Mouse (Mus musculus) erythroblast, embryonic 14.5 days (primary cell): Measurements from ENCODE around the gene Olfr339.

Experiments used
- GATA1 ChIP-seq: IDR thresholded peaks from 2 replicates; pipeline ENCODE4 v1.6.1; 2012; ENCODE audit warnings: low read length, inconsistent platforms, mixed read lengths
- TAL1 ChIP-seq: IDR thresholded peaks from 3 replicates; pipeline ENCODE4 v1.6.1; 2012; ENCODE audit warnings: low read length, inconsistent platforms, mixed read lengths

DNA sequence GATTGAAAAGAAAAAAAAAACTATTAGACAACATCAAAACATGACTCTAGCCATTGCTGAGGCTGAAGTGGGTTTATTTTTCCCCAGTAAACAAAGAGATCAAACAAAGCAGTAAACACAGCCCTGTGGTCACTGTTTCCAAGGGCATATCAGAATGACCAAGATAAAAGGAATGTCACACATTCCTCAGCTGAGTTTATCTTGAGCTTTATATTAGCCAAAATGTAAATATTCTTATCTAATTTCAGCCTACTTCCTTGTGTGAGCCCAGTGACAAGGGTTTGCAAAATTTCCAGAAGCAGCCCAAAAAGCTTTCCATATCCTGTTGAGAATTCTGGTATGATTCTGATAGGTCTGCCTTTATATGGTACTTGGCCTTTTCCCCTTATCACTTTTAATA lies 54.9 kb downstream of the Olfr339 start:
- TF ChIP-seq TAL1 (no peak), GATA1 (no peak)
